Mouse (Mus musculus) right cerebral cortex, adult 18-20 months (tissue): Measurements from ENCODE around the gene Sh2b2.

Source experiments
- DNase-seq: peaks from one replicate; pipeline ENCODE4 v3.0.0; 2022; ENCODE audit warnings: mixed read lengths

Sh2b2 gene

DNA sequence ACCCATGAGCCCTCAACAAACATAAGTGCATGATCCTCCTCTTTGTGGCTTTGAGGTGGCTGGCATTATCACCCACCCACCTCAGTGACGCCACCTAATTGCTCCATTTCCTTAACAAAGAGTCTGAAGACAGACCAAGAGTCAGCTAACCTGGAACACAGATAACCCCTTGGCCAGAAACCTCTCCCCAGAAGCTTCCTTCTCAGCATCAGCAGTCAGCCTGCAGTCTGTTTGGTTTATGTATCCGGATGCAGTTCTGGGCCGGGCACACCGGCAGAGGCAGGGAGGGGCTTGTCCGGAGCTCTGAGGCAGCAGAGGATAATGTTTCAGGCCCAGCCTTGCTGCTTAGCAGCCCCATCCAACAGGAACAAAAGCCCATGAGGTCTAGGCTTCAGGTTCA, 66.8 kb downstream of the Sh2b2 start:
- no peak for DNase-seq

DNA sequence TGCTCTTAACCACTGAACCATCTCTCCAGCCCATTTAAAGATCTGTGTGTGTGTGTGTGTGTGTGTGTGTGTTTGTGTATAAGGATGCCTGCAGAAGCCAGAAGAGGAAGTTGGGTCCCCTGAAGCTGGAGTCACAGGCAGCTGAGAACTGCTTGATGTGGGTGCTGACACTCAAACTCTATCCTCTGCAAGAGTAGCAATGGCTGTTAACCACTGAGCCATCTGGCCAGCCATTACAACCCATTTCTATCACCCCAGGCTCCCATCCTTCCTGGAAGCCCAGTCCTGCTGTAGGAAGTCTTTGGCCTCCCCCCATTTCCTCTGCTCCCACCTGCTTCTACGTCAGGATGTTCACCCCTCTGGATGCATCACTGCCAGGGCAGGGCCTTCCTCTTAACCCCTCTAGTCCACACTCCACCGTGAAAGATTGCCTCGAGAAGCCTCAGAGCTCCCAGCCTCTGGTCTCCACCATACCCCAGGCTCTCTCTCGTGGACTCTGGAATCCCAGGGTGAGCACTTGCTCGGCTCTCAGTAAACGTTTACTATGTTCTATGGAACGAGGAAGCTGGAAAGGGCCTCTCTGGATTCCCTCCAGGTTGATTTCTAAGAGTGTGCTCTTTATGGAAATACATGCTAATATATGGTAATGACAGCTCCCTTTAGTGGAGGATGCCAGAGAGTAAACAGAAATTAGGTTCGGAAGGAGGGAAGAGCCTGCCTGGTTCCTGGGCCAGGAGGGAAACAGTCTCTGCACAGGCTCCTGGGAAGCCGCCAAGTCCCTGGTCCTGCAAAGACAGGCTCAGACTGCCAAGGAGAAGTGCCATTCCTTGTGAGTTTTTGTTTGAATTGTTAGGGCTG, 72.5 kb downstream of the Sh2b2 start:
- DNase-seq, result peak; percentile 77

DNA sequence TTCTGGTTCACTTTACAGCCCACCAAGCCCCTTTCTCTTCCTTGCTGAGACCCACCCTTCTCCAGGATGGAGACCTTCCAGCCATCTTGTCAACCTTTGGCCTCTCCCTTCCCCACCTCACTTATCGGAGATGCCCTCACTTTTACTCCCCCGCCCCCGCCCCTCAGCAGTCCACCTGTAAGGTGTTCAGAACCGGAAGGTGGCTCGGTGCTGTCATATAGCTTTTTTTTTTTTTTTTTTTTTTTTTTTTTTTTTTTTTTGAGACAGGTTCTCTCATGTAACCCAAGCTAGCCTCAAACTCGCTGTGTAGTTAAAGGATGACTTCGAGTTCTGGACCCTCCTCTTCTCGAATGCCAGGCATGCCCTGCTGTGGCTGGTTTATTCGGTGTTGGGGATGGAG, 73.4 kb downstream of the Sh2b2 start:
- DNase-seq, result no peak

GRCm38 (mm10) chr5:136171363-136172341, 74.7 kb downstream of the Sh2b2 start:
- DNase-seq, result no peak

GRCm38 (mm10) chr5:136170512-136171362, 75.6 kb downstream of the Sh2b2 start, which contains the start of gene Orai2:
Orai2 (minus strand) TSS chr5:136170713.
- DNase-seq, result peak; percentile 87

DNA sequence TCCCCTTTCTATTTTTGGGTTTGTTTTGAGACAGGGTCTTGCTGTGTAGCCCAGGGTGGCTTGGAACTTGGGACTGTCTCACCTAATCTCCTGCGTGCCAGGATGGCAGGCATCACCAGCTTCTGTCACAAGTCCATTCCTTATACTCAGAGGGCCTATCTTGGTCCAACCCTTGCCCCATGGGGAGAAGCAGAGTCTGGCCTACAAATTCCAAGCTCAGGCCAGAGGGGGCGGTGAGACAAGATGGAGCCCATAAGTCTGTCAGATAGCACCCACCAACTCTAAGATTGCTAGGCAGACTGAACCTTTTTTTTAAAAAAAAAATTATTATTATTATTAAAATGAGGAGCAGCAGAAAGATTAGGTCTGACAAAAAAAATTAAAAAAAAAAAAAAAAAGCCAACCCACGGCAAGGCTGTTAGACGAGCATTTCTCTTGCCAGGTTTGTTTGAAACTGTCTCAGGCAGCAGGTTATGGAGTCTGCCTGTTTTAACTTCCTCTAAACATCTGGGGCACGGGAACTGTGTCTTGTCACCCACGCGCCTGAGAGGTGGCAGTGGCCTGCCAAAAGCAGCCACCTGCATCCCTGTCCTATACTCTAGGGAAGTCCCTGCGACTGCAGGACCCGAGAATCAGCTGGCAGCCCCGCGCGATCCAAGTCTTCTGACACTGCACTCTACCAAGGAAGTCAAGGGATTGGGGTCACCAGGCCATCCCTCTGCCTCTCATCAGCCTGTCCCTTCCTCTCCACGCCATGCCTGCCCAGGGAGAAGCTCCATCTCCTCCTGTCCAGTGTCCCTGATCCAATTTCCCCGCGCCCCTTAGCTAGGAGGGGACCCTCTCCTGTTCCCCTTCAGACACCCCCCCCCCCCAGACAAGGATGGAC, 76.5 kb downstream of the Sh2b2 start:
- peak; percentile 63 for DNase-seq
